Mouse (Mus musculus) ES-E14 (cell line): ENCODE measurements at regions not wholly inside any gene's neighbourhood (a gene's known extent, or its start where the extent isn't known, plus 50 kb on each side); places are given as distances from the start of the nearest gene placed in this dataset.

ENCODE experiments used
- DNase-seq: peaks from one replicate; pipeline ENCODE4 v3.0.0-alpha.2; 2013; ENCODE audit warnings: low read depth, low spot score
- H3K27ac ChIP-seq: 2 replicates; pipeline ENCODE4 v1.5.1; 2012; ENCODE audit warnings: low read depth, mild to moderate bottlenecking, low read length, moderate library complexity, mixed read lengths; ENCODE audit not compliant: poor library complexity, insufficient read depth, severe bottlenecking
- H3K36me3 ChIP-seq: 2 replicates; pipeline ENCODE4 v1.6.1; 2012; ENCODE audit warnings: mild to moderate bottlenecking, low read length, moderate library complexity, mixed read lengths; ENCODE audit not compliant: control insufficient read depth, poor library complexity, insufficient read depth, severe bottlenecking
- H3K4me1 ChIP-seq, 2 experiments: fragments of 150-350 bp in 1 of 2; sonication (generic) in 1 of 2; 2 replicates each; pipeline ENCODE4 v1.6.1; 2012; ENCODE audit warnings: low read length in 2 of 2, mild to moderate bottlenecking in 1 of 2, mixed read lengths in 1 of 2; ENCODE audit not compliant: control insufficient read depth in 2 of 2, insufficient read depth in 2 of 2, poor library complexity in 1 of 2
- H3K4me3 ChIP-seq, 2 experiments: fragments of 150-350 bp in 1 of 2; sonication (generic) in 1 of 2; 2 replicates each; pipeline ENCODE4 v1.5.1; 2012; ENCODE audit warnings: low read length in 2 of 2, low read depth in 1 of 2, mild to moderate bottlenecking in 1 of 2, mixed read lengths in 1 of 2; ENCODE audit not compliant: insufficient read depth in 1 of 2, poor library complexity in 1 of 2, severe bottlenecking in 1 of 2
- H3K9ac ChIP-seq: 2 replicates; pipeline ENCODE4 v1.6.1; 2012; ENCODE audit warnings: low read depth, mild to moderate bottlenecking, low read length, mixed read lengths; ENCODE audit not compliant: poor library complexity, insufficient read depth, severe bottlenecking
- H3K9me3 ChIP-seq: fragments of 150-350 bp; sonication (generic); 2 replicates; pipeline ENCODE4 v1.6.1; 2012; ENCODE audit warnings: low read depth, mild to moderate bottlenecking, low read length; ENCODE audit not compliant: control insufficient read depth, insufficient read depth
- CHD2 ChIP-seq: IDR thresholded peaks from 2 replicates; pipeline ENCODE4 v1.6.1; 2014; ENCODE audit warnings: mild to moderate bottlenecking, low read depth, low read length, inconsistent platforms
- HCFC1 ChIP-seq: IDR thresholded peaks from 2 replicates; pipeline ENCODE4 v1.6.1; 2012; ENCODE audit warnings: low read length, inconsistent platforms, borderline replicate concordance; ENCODE audit not compliant: insufficient read depth
- MAFK ChIP-seq: IDR thresholded peaks from 2 replicates; pipeline ENCODE4 v1.6.1; 2014; ENCODE audit warnings: mild to moderate bottlenecking, low read depth, low read length, inconsistent platforms; ENCODE audit not compliant: insufficient read depth
- ZC3H11A ChIP-seq: IDR thresholded peaks from 2 replicates; pipeline ENCODE4 v1.6.1; 2012; ENCODE audit warnings: low read depth, mild to moderate bottlenecking, inconsistent platforms, low read length, borderline replicate concordance
- ZNF384 ChIP-seq: IDR thresholded peaks from 2 replicates; pipeline ENCODE4 v1.6.1; 2012; ENCODE audit warnings: low read depth, low read length, inconsistent platforms
- in situ Hi-C, 2 experiments: fragments of 600-800 bp; cut with MboI; formaldehyde crosslinking; loops; one replicate each; pipeline ENCODE4 v1.15.1; 2025; ENCODE audit warnings: low sequenced_read_pairs in 2 of 2, inconsistent platforms in 1 of 2; ENCODE audit not compliant: unreplicated experiment in 2 of 2

- Histone ChIP-seq H3K27ac (no peak overlapping the region), H3K9ac (no peak overlapping the region), H3K4me3 (no peak overlapping the region), H3K9me3 (no peaks in the 10 kb centered on the region), H3K4me1 (peaks cover 0 to 6% of the 10 kb centered on the region in 2 experiments; a peak in 1 of 4 replicates), H3K36me3 (no peaks in the 10 kb centered on the region)
- in situ Hi-C loops: no loop called here
- TF ChIP-seq MAFK (0 out of 2 replicates have a peak, but pooled peaks have one; percentile 21), ZNF384 (no peak), ZC3H11A (no peak), CHD2 (no peak), HCFC1 (no peak)
- DNase-seq: no peak
Observed at GRCm38 (mm10) chr2:178723455-178723854, 293.1 kb downstream of the Cdh26 start.

- H3K9me3 ChIP-seq: no peaks in the 10 kb centered on the region
- peaks cover 0 to 7% of the 10 kb centered on the region in 2 experiments; a peak in 1 of 4 replicates for H3K4me1 ChIP-seq
- no peak overlapping the region for H3K4me3 ChIP-seq
- H3K36me3 ChIP-seq: no peaks in the 10 kb centered on the region
- in situ Hi-C loops: no loop called here
- no peak overlapping the region for H3K9ac ChIP-seq
- H3K27ac ChIP-seq: no peak overlapping the region
- DNase-seq: no peak
- TF ChIP-seq ZC3H11A: no peak
- TF ChIP-seq HCFC1: no peak
- TF ChIP-seq CHD2: no peak
- TF ChIP-seq MAFK: no peak
- no peak for TF ChIP-seq ZNF384
Observed at GRCm38 (mm10) chr2:178724228-178724627, 293.9 kb downstream of the Cdh26 start.

DNA sequence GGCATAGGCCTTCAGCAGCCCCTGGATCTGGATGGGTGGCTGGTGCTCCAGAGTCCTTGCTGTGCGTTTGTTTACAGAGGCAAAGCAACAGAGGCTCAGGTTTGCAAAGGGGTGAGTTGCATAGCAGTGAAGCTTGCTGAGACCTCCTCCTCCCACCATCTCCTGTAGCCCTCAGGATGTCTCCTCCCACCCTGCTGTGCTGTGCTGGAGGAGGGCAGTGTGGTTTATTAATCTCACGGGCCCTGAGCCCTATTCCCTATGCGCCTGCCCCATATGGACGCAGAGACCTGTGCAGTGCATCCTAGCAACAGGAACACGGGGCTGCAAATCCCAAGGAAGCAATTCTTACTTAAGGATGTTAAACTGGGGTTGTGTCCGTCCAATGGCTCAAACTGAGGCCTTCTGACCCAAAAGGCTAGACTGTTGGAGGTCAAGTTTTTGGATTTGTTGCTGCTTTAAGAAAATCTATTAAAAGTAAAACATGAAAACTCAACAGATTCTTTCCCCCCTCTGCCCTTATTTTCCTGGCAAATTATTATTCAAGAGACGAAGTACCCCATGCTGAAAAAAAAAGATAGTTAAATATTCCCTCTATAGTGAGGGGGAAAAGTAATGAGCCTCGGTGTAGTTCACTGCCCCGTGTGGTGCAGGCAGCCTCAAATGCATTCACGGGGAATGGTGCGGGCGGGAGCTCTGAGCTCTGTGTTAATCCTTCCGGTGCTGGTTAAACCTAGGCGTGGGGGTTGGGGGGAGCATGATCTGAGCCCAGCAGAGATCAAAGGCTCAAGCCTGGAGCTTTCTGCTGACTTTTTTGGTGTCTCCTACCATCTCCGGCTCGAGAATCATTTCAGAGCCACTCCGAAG lies 297.8 kb downstream of the Cdh26 start:
- Histone ChIP-seq H3K4me1 (peaks cover 0 to 7% of the 10 kb centered on the region in 2 experiments; a peak in 1 of 4 replicates), H3K36me3 (no peaks in the 10 kb centered on the region), H3K9ac (no peak overlapping the region), H3K27ac (no peak overlapping the region), H3K4me3 (no peak overlapping the region), H3K9me3 (no peaks in the 10 kb centered on the region)
- TF ChIP-seq CHD2 (no peak), ZNF384 (no peak), HCFC1 (no peak), MAFK (no peak), ZC3H11A (no peak)
- in situ Hi-C loops: no loop called here
- DNase-seq: no peak

GRCm38 (mm10) chr2:178728794-178729120 lies 298.4 kb downstream of the Cdh26 start:
- no peak for TF ChIP-seq CHD2
- no peak for TF ChIP-seq ZC3H11A
- no peak for TF ChIP-seq ZNF384
- no peak for TF ChIP-seq HCFC1
- TF ChIP-seq MAFK: no peak
- H3K9ac ChIP-seq: no peak overlapping the region
- in situ Hi-C loops: no loop called here
- H3K4me1 ChIP-seq: peaks cover 0 to 7% of the 10 kb centered on the region in 2 experiments; a peak in 1 of 4 replicates
- H3K4me3 ChIP-seq: no peak overlapping the region
- no peaks in the 10 kb centered on the region for H3K36me3 ChIP-seq
- H3K9me3 ChIP-seq: no peaks in the 10 kb centered on the region
- no peak for DNase-seq
- no peak overlapping the region for H3K27ac ChIP-seq
